In genomic region chr5:35892363-35892762, GRCm38 (mm10) we compare ENCODE assay signal across 9 mouse cellular contexts. TPM values are rescaled to one million over a fixed set of nuclear protein-coding genes. Genes with fewer than 3 reads are reported as not detected.
DNase-seq lines count a peak whose midpoint lies in the region; ATAC-seq and TF ChIP-seq lines count a peak whose summit lies in the region.
"Had no signal": no experiment of that assay in that cellular context is flagged by ENCODE, and none has a peak within 500 bp of the region (broad histone marks: within the 10 kb centered on the region; RNA-seq: fewer than 3 reads in every experiment).

No protein-coding gene starts in this region.

- no peaks in the 10 kb centered on the region for H3K36me3 ChIP-seq in forebrain, embryonic 10.5 days (replicated peaks)
- no peaks in the 10 kb centered on the region for H3K36me3 ChIP-seq in forebrain, embryonic 11.5 days (ENCODE audit: control insufficient read depth, insufficient read depth, low read length)
- no peaks in the 10 kb centered on the region for H3K36me3 ChIP-seq in intestine, embryonic 14.5 days (ENCODE audit: control insufficient read depth, insufficient read depth, low read length)
- no peaks in the 10 kb centered on the region for H3K36me3 ChIP-seq in intestine, postnatal 0 days (ENCODE audit: control insufficient read depth, insufficient read depth)
- no peaks in the 10 kb centered on the region for H3K36me3 ChIP-seq in CH12.LX (replicated peaks in 1 of 2; ENCODE audit: control insufficient read depth in 1 of 2, insufficient read depth in 1 of 2, low read length in 1 of 2)
- H3K36me3 ChIP-seq in hindbrain, postnatal 0 days (ENCODE audit: insufficient read depth, low read length), result no peaks in the 10 kb centered on the region
- H3K36me3 ChIP-seq: heart, embryonic 15.5 days had no signal

- H3K4me2 ChIP-seq in forebrain, embryonic 11.5 days (ENCODE audit: low read depth, low read length, severe bottlenecking), result no peak overlapping the region
- H3K4me2 ChIP-seq in intestine, embryonic 14.5 days (ENCODE audit: low read length), result peak overlapping the region; percentile 43; the same call in 1 of the 2 replicates
- H3K4me2 ChIP-seq in intestine, postnatal 0 days (replicated peaks; ENCODE audit: low read depth), result no peak overlapping the region
- 0 out of 2 replicates have a peak overlapping the region, but pooled peaks have one; percentile 82 for H3K4me2 ChIP-seq in CH12.LX (ENCODE audit: insufficient read depth, low read depth, poor library complexity, severe bottlenecking)
- H3K4me2 ChIP-seq in hindbrain, postnatal 0 days (ENCODE audit: low read depth, low read length), result no peak overlapping the region

- no peak for TF ChIP-seq POLR2A in CH12.LX (IDR thresholded peaks at IDR 0.05; ENCODE audit: low read depth, low read length)
- no peak for TF ChIP-seq POLR2A in cerebellum, adult 2 months (IDR thresholded peaks at IDR 0.05; ENCODE audit: borderline replicate concordance, insufficient read depth, low read length)

- no peak for TF ChIP-seq RAD21 in CH12.LX (IDR thresholded peaks at IDR 0.05; ENCODE audit: low read depth, low read length)

- no peaks in the 10 kb centered on the region for H3K79me2 ChIP-seq in CH12.LX (replicated peaks; ENCODE audit: control insufficient read depth, extremely low read depth, insufficient read depth, poor library complexity, severe bottlenecking)

- H3K9ac ChIP-seq in forebrain, embryonic 11.5 days (ENCODE audit: low read length), result no peak overlapping the region
- no peak overlapping the region for H3K9ac ChIP-seq in intestine, embryonic 14.5 days (ENCODE audit: low read length)
- no peak overlapping the region for H3K9ac ChIP-seq in intestine, postnatal 0 days (ENCODE audit: low read depth, low read length)
- H3K9ac ChIP-seq in CH12.LX (ENCODE audit: insufficient read depth, low read depth), result no peak overlapping the region
- peak overlapping the region; percentile 89; the same call in 1 of the 2 replicates for H3K9ac ChIP-seq in hindbrain, postnatal 0 days (replicated peaks; ENCODE audit: low read length)
- H3K9ac ChIP-seq: heart, embryonic 15.5 days had no signal

- H3K4me1 ChIP-seq in forebrain, embryonic 10.5 days, result peaks cover 38% of the 10 kb centered on the region
- H3K4me1 ChIP-seq in forebrain, embryonic 11.5 days (replicated peaks; ENCODE audit: control insufficient read depth, insufficient read depth, low read length), result peaks cover 7% of the 10 kb centered on the region; the same call in 1 of the 2 replicates
- H3K4me1 ChIP-seq in intestine, embryonic 14.5 days (replicated peaks; ENCODE audit: control insufficient read depth, insufficient read depth, low read length), result peaks cover 15% of the 10 kb centered on the region
- no peaks in the 10 kb centered on the region; the same call in 1 of the 2 replicates for H3K4me1 ChIP-seq in intestine, postnatal 0 days (replicated peaks; ENCODE audit: control insufficient read depth, insufficient read depth, low read length)
- peaks cover 17 to 24% of the 10 kb centered on the region in 2 experiments for H3K4me1 ChIP-seq in CH12.LX (ENCODE audit: control insufficient read depth in 1 of 2, insufficient read depth in 2 of 2)
- H3K4me1 ChIP-seq in hindbrain, postnatal 0 days (ENCODE audit: insufficient read depth, low read length), result peaks cover 29% of the 10 kb centered on the region
- no peaks in the 10 kb centered on the region; the same call in 1 of the 2 replicates for H3K4me1 ChIP-seq in cerebellum, adult 2 months (ENCODE audit: control insufficient read depth, insufficient read depth, low read length)

- no peak for ATAC-seq in forebrain, embryonic 11.5 days (replicated peaks; ENCODE audit: low FRiP score)
- no peak for ATAC-seq in intestine, embryonic 14.5 days (replicated peaks; ENCODE audit: low FRiP score, low TSS enrichment, low read depth)
- no peak for ATAC-seq in intestine, postnatal 0 days
- no peak for ATAC-seq in hindbrain, postnatal 0 days

- in situ Hi-C loops in CH12.LX (cut with MboI; ENCODE audit: low pct_ligation_motif_present, low pct_unique_long_range_greater_than_20kb, low sequenced_read_pairs), result loop anchor here (25.0 kb wide), 1 partner anchor 495 kb away; the partner anchor contains the start of gene Sorcs2

- no peaks in the 10 kb centered on the region for H3K9me3 ChIP-seq in forebrain, embryonic 10.5 days
- no peaks in the 10 kb centered on the region for H3K9me3 ChIP-seq in forebrain, embryonic 11.5 days (ENCODE audit: control insufficient read depth, low read length)
- no peaks in the 10 kb centered on the region for H3K9me3 ChIP-seq in intestine, embryonic 14.5 days (ENCODE audit: control insufficient read depth, low read length)
- no peaks in the 10 kb centered on the region for H3K9me3 ChIP-seq in intestine, postnatal 0 days (ENCODE audit: control insufficient read depth)
- H3K9me3 ChIP-seq in CH12.LX (replicated peaks; ENCODE audit: low read length), result no peaks in the 10 kb centered on the region
- no peaks in the 10 kb centered on the region for H3K9me3 ChIP-seq in hindbrain, postnatal 0 days (ENCODE audit: low read length)
- H3K9me3 ChIP-seq: heart, embryonic 15.5 days had no signal

- no peak for DNase-seq in forebrain, embryonic 10.5 days (ENCODE audit: extremely low spot score, low spot score)
- no peak for DNase-seq in forebrain, embryonic 11.5 days (ENCODE audit: low spot score)
- DNase-seq in intestine, embryonic 14.5 days (ENCODE audit: low spot score), result no peak
- DNase-seq in CH12.LX (ENCODE audit: extremely low read depth), result no peak
- no peak for DNase-seq in hindbrain, postnatal 0 days (ENCODE audit: low spot score)
- DNase-seq in urinary bladder, adult 2 months (ENCODE audit: low spot score), result no peak
- no peak for DNase-seq in cerebellum, adult 2 months

- H3K27ac ChIP-seq in forebrain, embryonic 10.5 days, result no peak overlapping the region
- no peak overlapping the region for H3K27ac ChIP-seq in forebrain, embryonic 11.5 days (ENCODE audit: low read depth, low read length)
- H3K27ac ChIP-seq in intestine, embryonic 14.5 days (ENCODE audit: low read depth), result no peak overlapping the region
- no peak overlapping the region for H3K27ac ChIP-seq in intestine, postnatal 0 days (ENCODE audit: low read depth, low read length)
- H3K27ac ChIP-seq in CH12.LX (ENCODE audit: insufficient read depth, low read depth), result no peak overlapping the region
- H3K27ac ChIP-seq in hindbrain, postnatal 0 days, result peak overlapping the region; percentile 54; the same call in 1 of the 2 replicates
- no peak overlapping the region for H3K27ac ChIP-seq in cerebellum, adult 2 months (ENCODE audit: insufficient read depth, low read length)
- H3K27ac ChIP-seq: heart, embryonic 15.5 days had no signal

- WGBS in forebrain, embryonic 10.5 days, result 81% methylated on average over 3 of the region's 3 CpGs
- WGBS in forebrain, embryonic 11.5 days, result 91% methylated on average over 3 of the region's 3 CpGs
- WGBS in intestine, embryonic 14.5 days, result 66% methylated on average over 3 of the region's 3 CpGs
- WGBS in intestine, postnatal 0 days, result 64% methylated on average over 3 of the region's 3 CpGs
- 66% methylated on average over 3 of the region's 3 CpGs for WGBS in hindbrain, postnatal 0 days
- 63% methylated on average over 3 of the region's 3 CpGs for WGBS in cerebellum, adult 2 months

- TF ChIP-seq CTCF in intestine, postnatal 0 days (IDR thresholded peaks at IDR 0.05; ENCODE audit: low read depth), result no peak
- no peak for TF ChIP-seq CTCF in CH12.LX (conservative IDR thresholded peaks at IDR 0.05 in 1 of 2, IDR thresholded peaks at IDR 0.05 in 1 of 2; ENCODE audit: low read depth in 2 of 2, low read length in 2 of 2)
- no peak for TF ChIP-seq CTCF in hindbrain, postnatal 0 days (IDR thresholded peaks at IDR 0.05; ENCODE audit: low read depth)
- TF ChIP-seq CTCF in cerebellum, adult 2 months (IDR thresholded peaks at IDR 0.05; ENCODE audit: borderline replicate concordance, insufficient read depth, low read depth, low read length), result no peak

- dilution Hi-C loops in CH12.LX (cut with MboI; ENCODE audit: extremely low pct_ligation_motif_present, extremely low pct_unique_long_range_greater_than_20kb, low sequenced_read_pairs), result no loop called here

- H3K27me3 ChIP-seq in forebrain, embryonic 10.5 days (ENCODE audit: poor library complexity, severe bottlenecking), result peaks cover 40% of the 10 kb centered on the region
- peaks cover 6% of the 10 kb centered on the region; the same call in 1 of the 2 replicates for H3K27me3 ChIP-seq in forebrain, embryonic 11.5 days (ENCODE audit: control insufficient read depth, insufficient read depth, low read length)
- H3K27me3 ChIP-seq in intestine, embryonic 14.5 days (replicated peaks; ENCODE audit: control insufficient read depth, insufficient read depth, low read length), result no peaks in the 10 kb centered on the region
- H3K27me3 ChIP-seq in intestine, postnatal 0 days (replicated peaks; ENCODE audit: control insufficient read depth, insufficient read depth, low read length), result 0 out of 2 replicates have a peak, but pooled peaks cover 5% of the 10 kb centered on the region
- H3K27me3 ChIP-seq in CH12.LX (replicated peaks), result peaks cover 25% of the 10 kb centered on the region
- no peaks in the 10 kb centered on the region for H3K27me3 ChIP-seq in hindbrain, postnatal 0 days (ENCODE audit: insufficient read depth, low read length)
- no peaks in the 10 kb centered on the region; the same call in 1 of the 2 replicates for H3K27me3 ChIP-seq in cerebellum, adult 2 months (ENCODE audit: control insufficient read depth, insufficient read depth, low read length)
- H3K27me3 ChIP-seq: heart, embryonic 15.5 days had no signal

- peak overlapping the region; percentile 82; the same call in 1 of the 2 replicates for H3K4me3 ChIP-seq in forebrain, embryonic 10.5 days
- no peak overlapping the region for H3K4me3 ChIP-seq in forebrain, embryonic 11.5 days (ENCODE audit: low read depth, low read length)
- no peak overlapping the region for H3K4me3 ChIP-seq in intestine, embryonic 14.5 days (ENCODE audit: low read depth, low read length)
- H3K4me3 ChIP-seq in intestine, postnatal 0 days (ENCODE audit: low read depth, low read length), result no peak overlapping the region
- no peak overlapping the region for H3K4me3 ChIP-seq in CH12.LX (replicated peaks in 1 of 3; ENCODE audit: low read depth in 2 of 3, low read length in 2 of 3, poor library complexity in 1 of 3)
- no peak overlapping the region for H3K4me3 ChIP-seq in hindbrain, postnatal 0 days (ENCODE audit: low read length)
- no peak overlapping the region for H3K4me3 ChIP-seq in cerebellum, adult 2 months (replicated peaks; ENCODE audit: insufficient read depth, low read depth, low read length)

- TF ChIP-seq EP300 in CH12.LX (IDR thresholded peaks at IDR 0.05; ENCODE audit: low read length), result no peak

RNA-seq across cellular contexts. Expression of gene Afap1, which starts 0.8 kb away (rescaled TPM):
- 12.8 and 14.3 TPM in 2 replicates for polyA plus RNA-seq in forebrain, embryonic 10.5 days (2016; fragmentation: Nextera tagmentation; extraction: Ambion mirVana)
- 30.4 and 32.5 TPM in 2 replicates for polyA plus RNA-seq in forebrain, embryonic 11.5 days (2014; fragmentation: Nextera tagmentation; extraction: Ambion mirVana)
- polyA plus RNA-seq in intestine, embryonic 14.5 days (2014; fragmentation: Nextera tagmentation; extraction: Ambion mirVana), result 18.8 and 23.0 TPM in 2 replicates
- 7.9 and 8.1 TPM in 2 replicates for polyA plus RNA-seq in intestine, postnatal 0 days (2015; fragmentation: Nextera tagmentation; extraction: Ambion mirVana)
- total RNA-seq in CH12.LX (2012; rRNA removed), result 3.0 and 4.0 TPM in 2 replicates
- total RNA-seq in CH12.LX (2014; rRNA removed), result 0.32 and 0.35 TPM in 2 replicates
- 0.74 and 0.86 TPM in 2 replicates for polyA plus RNA-seq in CH12.LX (2012; ENCODE audit: insufficient read length, low read depth)
- total RNA-seq in hindbrain, postnatal 0 days (2014; rRNA removed), result 59.7 and 89.4 TPM in 2 replicates
- polyA plus RNA-seq in hindbrain, postnatal 0 days (2015; fragmentation: Nextera tagmentation; extraction: Ambion mirVana), result 38.2 and 43.6 TPM in 2 replicates
- 18.4 and 26.7 TPM in 2 replicates for polyA plus RNA-seq in urinary bladder, adult 2 months (2012; rRNA removed)
- polyA plus RNA-seq in cerebellum, adult 2 months (2012; rRNA removed), result 13.6 and 13.9 TPM in 2 replicates

Comparison
In these comparisons a context has a peak if more than half of its experiments do, and no peak if none do; other contexts are left out.
1. H3K4me2 ChIP-seq: peak in intestine, embryonic 14.5 days (single experiment) and CH12.LX (single experiment); none in forebrain, embryonic 11.5 days (single experiment), intestine, postnatal 0 days (single experiment) and hindbrain, postnatal 0 days (single experiment).